Mouse (Mus musculus) CH12.LX (cell line): ENCODE data around the gene Jhy.

Source experiments
- CTCF ChIP-seq, 2 experiments: IDR thresholded peaks in 1 of 2; conservative IDR thresholded peaks in 1 of 2; 2 replicates each; pipeline ENCODE4 v1.5.1; 2011 to 2012; ENCODE audit warnings: low read depth in 2 of 2, low read length in 2 of 2, improper control_type of control experiment in 1 of 2, inconsistent platforms in 1 of 2, mild to moderate bottlenecking in 1 of 2, moderate library complexity in 1 of 2
- HCFC1 ChIP-seq: IDR thresholded peaks from 2 replicates; pipeline ENCODE4 v1.6.1; 2012; ENCODE audit warnings: low read depth, mild to moderate bottlenecking, inconsistent platforms, low read length, improper control_type of control experiment
- MAZ ChIP-seq: IDR thresholded peaks from 2 replicates; pipeline ENCODE4 v1.6.1; 2012; ENCODE audit warnings: low read depth, mild to moderate bottlenecking, inconsistent platforms, low read length, improper control_type of control experiment, moderate library complexity
- POLR2A ChIP-seq: IDR thresholded peaks from 2 replicates; pipeline ENCODE4 v1.6.1; 2011; ENCODE audit warnings: low read depth, mild to moderate bottlenecking, improper control_type of control experiment, low read length

DNA sequence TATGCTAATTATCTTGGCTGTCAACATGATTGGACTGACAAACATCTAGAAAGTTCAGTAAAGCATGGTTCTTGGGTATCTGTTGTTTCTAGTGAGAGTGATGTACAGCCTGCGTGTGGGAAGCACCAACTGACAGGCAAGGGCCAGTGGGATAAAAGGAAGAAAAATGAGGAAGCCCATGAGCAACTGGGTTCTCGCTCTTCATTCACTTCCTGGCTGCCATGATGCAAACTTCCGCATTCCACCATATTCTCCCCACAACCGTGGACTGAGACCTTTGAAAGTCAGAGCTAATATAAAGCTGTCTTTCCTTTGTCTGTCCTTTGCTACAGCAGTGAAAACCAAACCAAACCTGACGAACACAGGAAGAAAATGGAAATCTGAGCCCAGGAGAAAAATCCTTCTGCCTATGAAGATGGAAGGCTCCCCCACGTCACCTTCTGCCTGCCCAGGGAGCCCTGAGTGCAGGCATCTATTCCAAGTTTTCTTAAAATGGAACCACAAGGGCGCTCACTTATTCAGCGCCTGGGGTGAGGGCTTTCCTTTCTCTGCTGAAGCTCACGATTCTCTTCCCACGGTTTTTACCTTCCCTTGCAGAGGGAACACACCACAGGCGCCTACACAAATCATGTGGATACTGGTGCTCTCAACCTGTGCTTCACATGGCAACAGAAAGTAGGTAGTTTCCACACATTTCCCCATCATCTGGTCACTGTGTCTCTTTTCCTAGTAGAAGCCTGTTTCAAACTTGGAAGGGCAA lies 10.3 kb upstream of the Jhy start:
- TF ChIP-seq CTCF (conservative IDR thresholded peaks at IDR 0.05 in 1 of 2, IDR thresholded peaks at IDR 0.05 in 1 of 2; ENCODE audit: low read depth in 2 of 2, low read length in 2 of 2), result no peak
- no peak for TF ChIP-seq MAZ
- TF ChIP-seq HCFC1, result no peak
- TF ChIP-seq POLR2A, result no peak
